In the genomic region with DNA sequence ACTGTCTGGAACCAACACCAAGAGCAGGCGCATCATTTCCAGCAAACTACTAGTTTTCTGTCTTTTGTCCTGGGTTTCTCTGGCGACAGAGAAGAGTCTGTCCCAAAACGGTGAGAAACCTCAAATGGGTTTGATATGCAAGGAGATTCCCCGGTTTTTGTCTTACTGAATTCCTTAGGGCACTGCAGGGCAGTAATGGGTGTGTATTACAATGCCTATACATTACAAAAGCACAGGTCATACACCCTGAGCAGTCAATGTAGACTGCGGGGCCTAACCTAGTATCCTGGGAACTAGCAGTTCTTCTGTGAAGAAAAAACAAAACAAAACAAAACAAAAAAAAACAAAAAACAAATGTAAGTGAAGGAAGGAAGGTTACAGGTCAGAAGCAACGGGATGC, we compare ENCODE assay signal across 31 mouse cellular contexts.
"Had no signal": no experiment of that assay in that cellular context is flagged by ENCODE, and none has a peak within 500 bp of the region (broad histone marks: within the 10 kb centered on the region; RNA-seq: fewer than 3 reads in every experiment).

No protein-coding gene starts in this region.

- H3K27ac ChIP-seq: limb, embryonic 10.5 days; limb, embryonic 12.5 days; limb, embryonic 13.5 days; limb, embryonic 15.5 days; liver, embryonic 12.5 days; liver, embryonic 13.5 days; liver, embryonic 14.5 days; liver, embryonic 15.5 days; lung, embryonic 15.5 days; macrophage; neural tube, embryonic 12.5 days had no signal

- ATAC-seq: liver, embryonic 12.5 days; liver, postnatal 0 days; lung, postnatal 0 days had no signal

- H3K4me3 ChIP-seq: limb, embryonic 10.5 days; limb, embryonic 12.5 days; limb, embryonic 13.5 days; limb, embryonic 15.5 days; liver, embryonic 12.5 days; liver, embryonic 13.5 days; liver, embryonic 15.5 days; lung, embryonic 15.5 days; megakaryocyte, embryonic 14.5 days; midbrain, embryonic 10.5 days; midbrain, embryonic 12.5 days; midbrain, embryonic 13.5 days; midbrain, embryonic 15.5 days; myocyte; neural tube, embryonic 12.5 days; neural tube, embryonic 13.5 days had no signal

- H3K4me2 ChIP-seq: limb, embryonic 12.5 days; limb, embryonic 13.5 days; limb, embryonic 15.5 days; liver, embryonic 11.5 days; liver, embryonic 12.5 days; liver, embryonic 13.5 days; liver, embryonic 15.5 days; lung, embryonic 14.5 days; lung, embryonic 15.5 days; midbrain, embryonic 11.5 days; midbrain, embryonic 12.5 days had no signal

- H3K9me3 ChIP-seq: limb, embryonic 10.5 days; limb, embryonic 12.5 days; limb, embryonic 13.5 days; limb, embryonic 15.5 days; liver, embryonic 12.5 days; liver, embryonic 13.5 days; liver, embryonic 15.5 days; lung, embryonic 15.5 days; midbrain, embryonic 10.5 days; midbrain, embryonic 12.5 days; midbrain, embryonic 13.5 days; midbrain, embryonic 15.5 days; neural tube, embryonic 12.5 days; neural tube, embryonic 13.5 days had no signal

- H3K9ac ChIP-seq: limb, embryonic 12.5 days; limb, embryonic 13.5 days; limb, embryonic 15.5 days; liver, embryonic 12.5 days; liver, embryonic 13.5 days; liver, embryonic 14.5 days; liver, embryonic 15.5 days; liver, postnatal 0 days; lung, embryonic 14.5 days; lung, embryonic 15.5 days; midbrain, embryonic 12.5 days; midbrain, embryonic 15.5 days; neural tube, embryonic 12.5 days; neural tube, embryonic 13.5 days had no signal

- DNase-seq: liver; liver, embryonic 13.5 days; liver, postnatal 0 days; lung, adult 18-20 months; lung, adult 2 months; lung, embryonic 14.5 days; lung, postnatal 10 days; lung, postnatal 14 days; lung, postnatal 36 days; lung, postnatal 4 days; midbrain, embryonic 14.5 days had no signal

- H3K4me1 ChIP-seq: liver, embryonic 12.5 days; liver, embryonic 13.5 days; liver, embryonic 15.5 days; megakaryocyte, embryonic 14.5 days had no signal

- H3K36me3 ChIP-seq: limb, embryonic 10.5 days; limb, embryonic 12.5 days; limb, embryonic 13.5 days; limb, embryonic 15.5 days; liver, embryonic 12.5 days; liver, embryonic 13.5 days; liver, embryonic 15.5 days; lung, embryonic 15.5 days; midbrain, embryonic 10.5 days; midbrain, embryonic 12.5 days; midbrain, embryonic 13.5 days; midbrain, embryonic 15.5 days; neural tube, embryonic 12.5 days; neural tube, embryonic 13.5 days had no signal

- H3K27me3 ChIP-seq: liver, embryonic 12.5 days; liver, embryonic 13.5 days; liver, embryonic 15.5 days; lung, embryonic 15.5 days; megakaryocyte, embryonic 14.5 days had no signal
